Mouse (Mus musculus) olfactory bulb, adult 2 months (tissue): Measurements from ENCODE around the gene Angptl7.

Source experiments
- CTCF ChIP-seq: fragments of 200-500 bp; IDR thresholded peaks from 2 replicates; pipeline ENCODE4 v1.5.1; 2012; ENCODE audit warnings: low read depth, mild to moderate bottlenecking, low read length, moderate library complexity; ENCODE audit not compliant: insufficient read depth
- POLR2A ChIP-seq: fragments of 200-500 bp; IDR thresholded peaks from 2 replicates; pipeline ENCODE4 v1.6.1; 2012; ENCODE audit warnings: mild to moderate bottlenecking, low read depth, low read length, moderate library complexity; ENCODE audit not compliant: insufficient read depth

DNA sequence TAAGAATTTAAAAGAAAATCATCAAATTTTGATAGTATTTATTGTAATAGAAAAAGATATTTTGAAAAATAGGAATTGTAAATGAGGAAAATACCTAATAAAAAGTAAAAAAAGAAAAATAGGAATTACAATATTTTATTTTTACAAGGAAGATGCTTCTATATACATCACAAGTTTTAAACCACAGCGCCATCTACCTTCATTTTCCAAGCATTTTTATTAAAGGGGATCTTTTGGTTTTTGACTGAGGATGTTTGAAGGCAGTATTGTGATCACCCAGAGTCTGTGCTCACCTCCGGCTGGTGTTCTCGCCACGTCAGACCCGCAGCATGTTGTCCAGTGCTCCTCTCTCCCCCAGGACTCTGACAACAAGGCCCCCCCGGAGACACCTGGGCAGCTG is 5.1 kb downstream of the Angptl7 start:
- TF ChIP-seq CTCF = no peak
- no peak for TF ChIP-seq POLR2A
